Mouse (Mus musculus) spleen, adult 18-20 months (tissue): ENCODE results near the gene Anapc11.
"Not testable (repeated sequence)": the region's sequence is repeated elsewhere in the genome, so short reads cannot be mapped to it uniquely, and the experiment has no call there.

ENCODE experiments used
- DNase-seq, 2 experiments: peaks; one replicate each; pipeline ENCODE4 v3.0.0; 2022; ENCODE audit warnings: mixed read lengths in 2 of 2

Anapc11 gene

GRCm38 (mm10) chr11:120598283-120598989, at the start of gene Anapc11, which contains the start of gene Alyref:
TSS of gene Anapc11 (plus strand) at chr11:120598421.
TSS of gene Alyref (minus strand) at chr11:120598365.
- peak; percentile 89 to 91 for DNase-seq

GRCm38 (mm10) chr11:120548786-120549167, 49.4 kb upstream of the Anapc11 start:
- DNase-seq, result no peak

GRCm38 (mm10) chr11:120549168-120549945, 48.9 kb upstream of the Anapc11 start, which contains the start of gene Mcrip1:
TSS of gene Mcrip1 (minus strand) at chr11:120549727.
- DNase-seq, result peak; percentile 91 to 94

GRCm38 (mm10) chr11:120549986-120550809, 48.0 kb upstream of the Anapc11 start:
- DNase-seq, result no peak

- DNase-seq, result no peak
These were observed 47.3 kb upstream of the Anapc11 start, which contains the start of gene Ppp1r27 for GRCm38 (mm10) chr11:120550810-120551440. TSS of gene Ppp1r27 (minus strand) at chr11:120551132.

- no peak for DNase-seq
These were observed 45.5 kb upstream of the Anapc11 start for GRCm38 (mm10) chr11:120552736-120553135.

- DNase-seq, result no peak
These were observed 43.4 kb upstream of the Anapc11 start for GRCm38 (mm10) chr11:120554834-120555233.

GRCm38 (mm10) chr11:120555260-120555659, 43.0 kb upstream of the Anapc11 start:
- DNase-seq, result no peak

GRCm38 (mm10) chr11:120558843-120559242, 39.4 kb upstream of the Anapc11 start:
- DNase-seq, result not testable (repeated sequence)

GRCm38 (mm10) chr11:120560952-120561728, 37.1 kb upstream of the Anapc11 start:
- no peak for DNase-seq

- DNase-seq, result no peak
These were observed 35.3 kb upstream of the Anapc11 start for GRCm38 (mm10) chr11:120562949-120563348.

- DNase-seq, result no peak
These were observed 33.1 kb upstream of the Anapc11 start for GRCm38 (mm10) chr11:120565114-120565513.

- no peak for DNase-seq
These were observed 29.9 kb upstream of the Anapc11 start for GRCm38 (mm10) chr11:120568324-120568723.

GRCm38 (mm10) chr11:120571122-120571521, 27.1 kb upstream of the Anapc11 start:
- DNase-seq, result no peak

GRCm38 (mm10) chr11:120571754-120572416, 26.3 kb upstream of the Anapc11 start:
- no peak for DNase-seq

- no peak for DNase-seq
These were observed 25.8 kb upstream of the Anapc11 start for GRCm38 (mm10) chr11:120572417-120572751.

GRCm38 (mm10) chr11:120572752-120573584, 25.3 kb upstream of the Anapc11 start, which contains the start of gene P4hb:
TSS of gene P4hb (minus strand) at chr11:120573253.
- DNase-seq, result peak; percentile 99

GRCm38 (mm10) chr11:120573585-120574277, 24.5 kb upstream of the Anapc11 start:
- no peak for DNase-seq

- DNase-seq, result no peak
These were observed 24.0 kb upstream of the Anapc11 start for GRCm38 (mm10) chr11:120574278-120574600.

- no peak for DNase-seq
These were observed 23.2 kb upstream of the Anapc11 start for GRCm38 (mm10) chr11:120575046-120575445.
